In the genomic region with DNA sequence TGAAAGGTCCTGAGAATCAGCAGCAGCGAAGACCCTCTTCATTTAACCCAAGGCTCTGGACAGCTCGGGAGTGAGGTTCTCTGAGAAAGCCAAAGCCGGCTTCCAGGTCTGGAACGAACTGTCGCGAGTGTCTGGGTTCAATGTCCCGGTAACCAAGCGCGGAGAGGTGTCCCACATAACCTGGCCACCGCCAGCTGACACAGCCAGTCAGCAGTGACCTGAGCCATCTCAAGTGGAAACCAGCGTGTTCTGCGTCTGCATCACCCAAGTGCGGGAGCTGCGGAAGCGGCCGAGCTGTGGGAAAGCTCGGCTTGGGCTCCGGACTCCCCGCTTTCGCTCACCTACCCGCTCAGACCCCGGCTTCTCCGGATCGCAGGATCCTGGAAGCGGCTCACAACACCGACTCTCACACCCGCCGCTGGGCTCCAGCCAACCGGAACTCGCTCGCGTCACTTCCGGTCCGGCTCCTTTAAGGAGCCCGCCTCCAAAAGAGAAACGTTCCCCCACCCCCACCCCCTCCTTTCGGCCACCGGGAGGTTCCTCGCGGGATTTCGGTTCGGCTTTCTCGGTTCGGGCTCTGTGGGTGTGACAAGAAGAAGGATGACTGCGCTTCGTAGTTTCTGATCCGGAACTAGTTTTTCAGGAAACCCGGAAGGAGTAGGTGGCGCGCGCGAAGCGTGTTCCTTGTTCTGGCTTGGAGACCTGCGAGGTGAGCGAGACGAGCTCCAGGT, we compare ENCODE assay signal across 8 mouse cellular contexts. TPM values are rescaled to one million over a fixed set of nuclear protein-coding genes. Genes with fewer than 3 reads are reported as not detected.
A peak's percentile ranks its signal among the peaks of the same experiment; 100 is the strongest.
DNase-seq lines count a peak whose midpoint lies in the region; ATAC-seq lines count a peak whose summit lies in the region.

A gene (minus strand): TSS at position 442 of the 731 bp plus-strand sequence.
A gene (plus strand): TSS at position 591 of the 731 bp plus-strand sequence.

- H3K36me3 ChIP-seq in forebrain, embryonic 14.5 days (ENCODE audit: control insufficient read depth, insufficient read depth, low read length): peaks cover 1% of the 10 kb centered on the region; the same call in 1 of the 2 replicates
- no peaks in the 10 kb centered on the region for H3K36me3 ChIP-seq in neural tube, embryonic 15.5 days

- H3K27me3 ChIP-seq in forebrain, embryonic 14.5 days (replicated peaks; ENCODE audit: control insufficient read depth, insufficient read depth, low read length): no peaks in the 10 kb centered on the region
- no peaks in the 10 kb centered on the region for H3K27me3 ChIP-seq in neural tube, embryonic 15.5 days (replicated peaks)

- H3K4me1 ChIP-seq in forebrain, embryonic 14.5 days (ENCODE audit: control insufficient read depth, insufficient read depth, low read length): peaks cover 17% of the 10 kb centered on the region
- peaks cover 39% of the 10 kb centered on the region for H3K4me1 ChIP-seq in neural tube, embryonic 15.5 days

- DNase-seq in ES-CJ7 (ENCODE audit: low read depth, low spot score): peak; percentile 97
- peak; percentile 91 for DNase-seq in cerebellum, adult 11 months
- DNase-seq in forebrain, embryonic 14.5 days (ENCODE audit: low spot score): peak; percentile 97
- DNase-seq in heart, postnatal 14 days: peak; percentile 92 to 97
- DNase-seq in layer of hippocampus, adult 11-12 months (ENCODE audit: low spot score): peak; percentile 93
- peak; percentile 90 to 92 for DNase-seq in lung, adult 18-20 months
- DNase-seq in testis, postnatal 14 days (ENCODE audit: low spot score): peak; percentile 90

- H3K27ac ChIP-seq in forebrain, embryonic 14.5 days (ENCODE audit: low read depth, low read length): peak within 1 kb of the TSS; percentile 79
- H3K27ac ChIP-seq in neural tube, embryonic 15.5 days (replicated peaks): peak within 1 kb of the TSS; percentile 90

- H3K4me3 ChIP-seq in forebrain, embryonic 14.5 days (ENCODE audit: low read depth, low read length): peak within 1 kb of the TSS; percentile 93
- peak within 1 kb of the TSS; percentile 91 for H3K4me3 ChIP-seq in neural tube, embryonic 15.5 days (replicated peaks)

- peak within 1 kb of the TSS; percentile 87 for H3K9ac ChIP-seq in forebrain, embryonic 14.5 days (ENCODE audit: low read length)
- peak within 1 kb of the TSS; percentile 89 for H3K9ac ChIP-seq in neural tube, embryonic 15.5 days (replicated peaks)

- H3K4me2 ChIP-seq in forebrain, embryonic 14.5 days (ENCODE audit: low read length): peak within 1 kb of the TSS; percentile 80
- peak within 1 kb of the TSS; percentile 86 for H3K4me2 ChIP-seq in neural tube, embryonic 15.5 days

- no peaks in the 10 kb centered on the region for H3K9me3 ChIP-seq in forebrain, embryonic 14.5 days (replicated peaks; ENCODE audit: control insufficient read depth, low read length)
- no peaks in the 10 kb centered on the region for H3K9me3 ChIP-seq in neural tube, embryonic 15.5 days (replicated peaks)

- intact Hi-C loops in heart, postnatal 14 days (cut with DNase I): loop anchor here (2.0 kb wide), 1 partner anchor 73 kb away; a partner anchor contains a TSS

- ATAC-seq in forebrain, embryonic 14.5 days: peak; percentile 93
- peak; percentile 94 for ATAC-seq in neural tube, embryonic 15.5 days (ENCODE audit: low FRiP score)

- under 1% methylated on average over 56 of the region's 56 CpGs for WGBS in forebrain, embryonic 14.5 days
- WGBS in neural tube, embryonic 15.5 days: under 1% methylated on average over 56 of the region's 56 CpGs

RNA-seq across cellular contexts. Expression of the first gene that starts in this region (rescaled TPM):
- 119 and 131 TPM in 2 replicates for polyA plus RNA-seq in forebrain, embryonic 14.5 days (2014; fragmentation: Nextera tagmentation; extraction: Ambion mirVana)
- total RNA-seq in heart, postnatal 14 days (2021): 10 to 100 TPM; 55.3 to 59.2 TPM
- 126 and 132 TPM in 2 replicates for polyA plus RNA-seq in neural tube, embryonic 15.5 days (2015; fragmentation: Nextera tagmentation; extraction: Ambion mirVana)

RNA-seq across cellular contexts. Expression of the second gene that starts in this region (rescaled TPM):
- 33.2 and 38.1 TPM in 2 replicates for polyA plus RNA-seq in forebrain, embryonic 14.5 days (2014; fragmentation: Nextera tagmentation; extraction: Ambion mirVana)
- total RNA-seq in heart, postnatal 14 days (2021): 1 to 10 TPM; 7.0 to 7.2 TPM
- 30.9 TPM in 2 replicates for polyA plus RNA-seq in neural tube, embryonic 15.5 days (2015; fragmentation: Nextera tagmentation; extraction: Ambion mirVana)

Comparison
In these comparisons a context has a peak if more than half of its experiments do, and no peak if none do; other contexts are left out.
1. Peak in every context shown above with its lines: DNase-seq, ATAC-seq, H3K4me3 ChIP-seq and H3K27ac ChIP-seq.